Mouse (Mus musculus): ENCODE measurements around the gene Gcn1l1.

Gcn1l1 gene

DNA sequence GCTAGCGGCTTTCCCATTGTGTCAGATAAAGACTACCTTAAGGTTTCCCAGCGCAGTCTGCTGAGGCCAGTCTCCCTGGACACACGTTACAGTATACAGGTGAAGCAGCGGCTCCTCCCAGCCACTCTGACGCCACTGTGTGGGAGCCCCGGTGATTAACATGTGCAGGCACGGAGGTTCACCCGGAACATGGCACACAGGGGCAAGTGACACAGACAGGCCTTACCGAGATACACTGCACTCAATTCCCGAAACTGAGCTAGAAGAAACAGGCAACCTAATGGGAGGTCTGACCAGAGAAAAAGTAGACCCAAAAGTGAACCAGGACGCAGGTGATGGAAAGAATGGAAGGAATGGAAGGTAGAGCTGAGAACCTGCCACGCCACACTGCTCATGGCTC, 88.7 kb downstream of the Gcn1l1 start:
- DNase-seq (ENCODE audit: low read depth, low spot score) = no peak

GRCm38 (mm10) chr5:115656677-115657076, 91.6 kb downstream of the Gcn1l1 start:
- DNase-seq (ENCODE audit: low read depth, low spot score) = no peak

DNA sequence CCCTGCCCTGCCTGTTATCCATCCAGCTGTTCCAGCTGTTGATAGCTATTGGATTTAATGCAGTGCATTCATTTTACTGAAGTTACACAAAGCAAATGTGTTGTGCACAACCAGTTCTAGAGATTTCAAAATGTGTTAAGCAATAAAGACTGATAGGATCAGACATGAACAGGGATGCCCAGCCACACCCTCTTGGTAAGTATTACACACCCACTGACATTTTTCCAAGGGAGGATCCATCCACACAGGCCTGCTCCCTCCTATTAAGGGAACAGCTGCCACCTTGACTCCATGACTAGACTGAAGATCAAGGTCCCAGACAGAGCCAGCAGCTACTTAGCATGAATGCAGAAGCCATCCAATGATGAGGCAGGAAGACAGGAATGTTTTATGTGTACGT, 92.2 kb downstream of the Gcn1l1 start:
- DNase-seq (ENCODE audit: low read depth, low spot score) = no peak

DNA sequence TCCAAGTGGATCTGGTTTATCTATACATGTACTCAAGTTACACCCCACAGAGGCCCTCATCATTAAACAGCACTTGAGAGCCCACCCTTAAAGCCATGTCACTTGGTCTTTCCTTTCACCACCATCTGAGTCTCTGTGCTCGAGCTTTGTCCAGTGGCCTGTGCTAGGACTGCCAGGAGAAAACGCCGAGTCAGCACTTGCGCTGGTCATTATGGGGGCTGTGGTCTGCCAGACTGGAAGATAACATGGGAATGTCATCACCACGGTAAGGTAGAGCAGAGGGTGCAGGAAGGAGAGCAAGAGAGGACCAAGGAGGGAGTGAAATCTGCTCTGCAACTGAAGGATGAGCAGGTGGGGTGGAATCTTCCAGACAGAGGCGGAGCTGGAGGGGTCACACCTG, 93.3 kb downstream of the Gcn1l1 start:
- no peak for DNase-seq (ENCODE audit: low read depth, low spot score)

DNA sequence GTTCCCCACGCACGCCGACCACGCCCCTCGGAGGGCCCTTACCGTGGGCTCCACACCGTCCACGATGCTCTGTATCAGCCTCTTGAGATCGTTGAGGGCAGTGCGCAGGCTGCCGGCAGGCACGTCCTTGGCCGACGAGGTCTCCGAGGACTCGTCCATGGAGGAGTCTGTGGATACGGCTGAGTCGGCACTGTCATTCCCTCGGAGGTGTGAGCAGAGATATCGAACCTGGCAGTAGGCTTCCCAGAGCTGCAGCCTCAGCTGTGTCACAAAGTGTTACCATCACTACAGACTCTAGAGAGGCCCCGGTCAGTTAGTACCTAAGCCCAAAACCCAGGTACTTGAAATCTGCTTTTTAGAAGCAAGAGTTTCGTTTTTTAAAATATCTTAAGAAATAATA, 97.6 kb downstream of the Gcn1l1 start:
- no peak for DNase-seq (ENCODE audit: low read depth, low spot score)

DNA sequence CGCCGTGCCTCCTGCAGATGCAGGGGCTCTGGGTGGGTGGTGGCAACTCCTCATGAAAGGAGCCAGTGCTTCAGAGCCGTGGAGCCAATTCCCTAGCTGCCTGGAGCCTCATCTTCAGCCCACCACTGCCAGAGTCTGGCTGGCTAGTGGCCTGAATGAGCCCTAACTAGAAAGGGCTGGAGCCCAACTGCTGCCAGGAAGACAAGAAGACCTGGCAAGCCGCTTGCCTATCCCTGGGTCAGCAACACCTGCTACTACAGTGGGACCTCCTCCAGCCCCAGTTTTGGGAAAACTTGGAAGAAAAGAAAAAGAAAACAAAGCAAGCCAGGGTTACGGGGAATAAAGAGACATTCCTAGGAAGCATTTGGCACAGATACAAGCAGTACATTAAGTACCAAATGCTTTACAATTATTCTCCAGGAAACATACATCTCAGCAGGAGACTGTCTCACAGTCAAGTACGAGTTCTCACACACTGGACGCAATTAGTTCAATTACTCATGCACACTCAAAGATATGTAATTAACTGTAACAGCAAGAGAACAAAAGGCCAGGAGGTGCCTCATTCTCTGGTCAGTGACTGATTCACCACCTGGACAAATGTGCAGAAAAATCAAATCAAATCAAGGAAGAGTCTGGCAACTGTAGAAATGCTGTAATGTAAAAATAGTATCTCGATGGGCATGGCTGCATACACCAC, 101.5 kb downstream of the Gcn1l1 start:
- DNase-seq (ENCODE audit: low read depth, low spot score) = no peak

- DNase-seq (ENCODE audit: low read depth, low spot score) = no peak
These were observed 102.2 kb downstream of the Gcn1l1 start for GRCm38 (mm10) chr5:115667210-115667609.

DNA sequence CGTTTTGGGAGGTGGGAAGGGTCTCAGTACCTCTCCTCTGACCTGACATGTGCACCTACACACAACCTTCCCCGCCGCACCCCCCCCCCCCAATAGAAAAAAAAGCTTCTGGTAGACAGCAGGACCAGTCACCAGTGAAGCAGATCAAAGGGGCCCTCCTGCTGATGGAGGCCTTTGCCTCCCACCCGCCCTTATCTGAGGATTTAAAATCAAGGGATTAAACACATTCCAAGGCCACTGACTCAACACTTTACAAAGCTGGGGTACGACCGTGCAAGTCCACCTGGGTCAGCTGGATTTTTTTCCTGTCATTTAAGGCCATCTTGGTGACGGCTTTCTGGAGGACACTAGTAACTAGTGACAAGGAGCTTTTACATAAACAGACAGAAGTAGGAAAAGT, 102.8 kb downstream of the Gcn1l1 start:
- no peak for DNase-seq (ENCODE audit: low read depth, low spot score)

DNA sequence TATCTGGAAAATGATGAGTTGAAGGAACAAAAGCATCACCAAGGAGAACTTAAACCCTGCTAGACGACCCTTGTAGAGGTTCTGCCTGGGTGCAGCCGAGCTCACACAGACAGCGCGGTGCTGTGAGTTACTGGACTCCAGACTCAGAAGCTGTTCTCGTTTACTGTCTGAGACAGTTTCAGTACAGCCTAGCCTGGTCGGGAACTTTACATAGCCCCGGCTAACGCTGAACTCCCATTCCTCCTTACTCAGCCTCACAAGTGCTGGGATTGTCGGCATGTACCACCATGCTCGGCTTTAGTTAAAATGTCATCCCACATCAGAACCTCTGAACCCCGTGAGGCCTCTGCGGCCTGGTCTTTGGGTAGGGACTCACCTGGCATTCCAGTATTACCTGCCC, 103.9 kb downstream of the Gcn1l1 start:
- DNase-seq (ENCODE audit: low read depth, low spot score) = no peak

GRCm38 (mm10) chr5:115669974-115670373, 104.9 kb downstream of the Gcn1l1 start:
- DNase-seq (ENCODE audit: low read depth, low spot score) = no peak

- no peak for DNase-seq (ENCODE audit: low read depth, low spot score)
These were observed 105.4 kb downstream of the Gcn1l1 start for GRCm38 (mm10) chr5:115670406-115670805.

GRCm38 (mm10) chr5:115671846-115672245, 106.8 kb downstream of the Gcn1l1 start:
- no peak for DNase-seq (ENCODE audit: low read depth, low spot score)
